ENCODE assay signal across 18 mouse cellular contexts in the genomic region with DNA sequence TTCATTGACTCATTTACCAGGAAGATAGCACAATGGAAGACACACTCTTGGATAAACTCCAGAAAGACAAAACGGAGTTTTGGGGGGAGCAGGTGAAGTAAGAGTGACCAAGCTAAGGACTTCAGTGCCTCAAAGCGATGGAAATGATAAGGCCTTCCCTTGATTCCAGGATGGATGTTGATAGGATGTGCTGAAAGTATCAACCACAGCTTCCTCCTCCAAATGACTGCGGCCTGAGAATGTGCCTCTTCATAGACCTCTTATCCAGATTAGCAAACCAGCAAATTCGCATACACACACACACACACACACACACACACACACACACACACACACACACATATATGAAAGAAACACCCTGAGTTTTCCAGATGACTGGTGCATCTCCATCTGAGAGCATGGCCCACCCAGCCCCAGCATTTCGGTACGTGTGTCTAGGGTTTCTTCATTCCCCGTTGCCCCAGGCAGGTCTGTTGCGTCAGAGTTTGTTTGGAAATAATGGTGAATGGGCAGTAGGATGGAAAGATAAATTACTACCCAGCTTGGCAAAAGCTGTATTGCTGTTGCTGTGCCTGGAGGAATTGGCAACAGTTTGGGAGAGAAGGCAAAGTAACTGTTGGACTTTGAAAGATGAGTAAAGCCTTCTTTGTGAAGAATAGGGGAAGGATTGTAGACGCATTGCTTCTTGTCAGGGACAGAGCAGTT. TPM values are rescaled to one million over a fixed set of nuclear protein-coding genes. Genes with fewer than 3 reads are reported as not detected.
DNase-seq lines count a peak whose midpoint lies in the region; ATAC-seq and TF ChIP-seq lines count a peak whose summit lies in the region.
"Had no signal": no experiment of that assay in that cellular context is flagged by ENCODE, and none has a peak within 500 bp of the region (broad histone marks: within the 10 kb centered on the region; RNA-seq: fewer than 3 reads in every experiment).

No protein-coding gene starts in this region.

- H3K79me2 ChIP-seq in liver, adult 2 months (ENCODE audit: control insufficient read depth, insufficient read depth, low read length), result no peaks in the 10 kb centered on the region

- no peak for TF ChIP-seq POLR2A in liver, adult 2 months (IDR thresholded peaks at IDR 0.05; ENCODE audit: extremely low read depth, insufficient read depth, low read length)
- no peak for TF ChIP-seq POLR2A in ES-Bruce4 (IDR thresholded peaks at IDR 0.05; ENCODE audit: insufficient read depth, low read length)

- TF ChIP-seq EP300 in ES-Bruce4 (IDR thresholded peaks at IDR 0.05; ENCODE audit: insufficient read depth, low read depth, low read length), result no peak

- H3K4me2 ChIP-seq in midbrain, embryonic 13.5 days (replicated peaks), result no peak overlapping the region
- H3K4me2 ChIP-seq: embryonic facial prominence, embryonic 12.5 days; limb, embryonic 13.5 days; lung, embryonic 15.5 days; neural tube, embryonic 15.5 days had no signal

- no peaks in the 10 kb centered on the region for H3K27me3 ChIP-seq in liver, adult 2 months (ENCODE audit: control insufficient read depth, insufficient read depth, low read length)
- H3K27me3 ChIP-seq in ES-Bruce4 (ENCODE audit: control insufficient read depth, insufficient read depth, low read length, poor library complexity, severe bottlenecking) (no peaks in the 10 kb centered on the region), Patski (no peaks in the 10 kb centered on the region)
- peaks cover 16% of the 10 kb centered on the region for H3K27me3 ChIP-seq in midbrain, embryonic 13.5 days
- H3K27me3 ChIP-seq: embryonic facial prominence, embryonic 12.5 days; lung, embryonic 15.5 days; megakaryocyte, embryonic 14.5 days; neural tube, embryonic 15.5 days had no signal

- no peak overlapping the region for H3K9ac ChIP-seq in liver, adult 2 months (ENCODE audit: low read depth, low read length)
- H3K9ac ChIP-seq in ES-Bruce4 (ENCODE audit: low read depth, poor library complexity, severe bottlenecking), result no peak overlapping the region
- H3K9ac ChIP-seq in midbrain, embryonic 13.5 days (replicated peaks), result no peak overlapping the region
- H3K9ac ChIP-seq: embryonic facial prominence, embryonic 12.5 days; limb, embryonic 13.5 days; lung, embryonic 15.5 days; neural tube, embryonic 15.5 days had no signal

- no peak for TF ChIP-seq CTCF in liver, adult 2 months (IDR thresholded peaks at IDR 0.05; ENCODE audit: low read depth, low read length)
- TF ChIP-seq CTCF in ES-Bruce4 (IDR thresholded peaks at IDR 0.05; ENCODE audit: low read depth, low read length) (no peak), Patski (IDR thresholded peaks at IDR 0.05) (no peak)

- H3K36me3 ChIP-seq in liver, adult 2 months (ENCODE audit: control insufficient read depth, insufficient read depth, low read length), result no peaks in the 10 kb centered on the region
- no peaks in the 10 kb centered on the region for H3K36me3 ChIP-seq in ES-Bruce4 (ENCODE audit: control insufficient read depth, insufficient read depth, low read length, poor library complexity, severe bottlenecking)
- no peaks in the 10 kb centered on the region for H3K36me3 ChIP-seq in midbrain, embryonic 13.5 days
- H3K36me3 ChIP-seq: embryonic facial prominence, embryonic 12.5 days; heart, embryonic 10.5 days; limb, embryonic 13.5 days; neural tube, embryonic 15.5 days had no signal

- H3K9me3 ChIP-seq in ES-Bruce4 (replicated peaks; ENCODE audit: control insufficient read depth, insufficient read depth, low read length, poor library complexity, severe bottlenecking), result no peaks in the 10 kb centered on the region
- H3K9me3 ChIP-seq in midbrain, embryonic 13.5 days, result no peaks in the 10 kb centered on the region
- H3K9me3 ChIP-seq: embryonic facial prominence, embryonic 12.5 days; heart, embryonic 10.5 days; limb, embryonic 13.5 days; lung, embryonic 15.5 days; megakaryocyte, embryonic 14.5 days; neural tube, embryonic 15.5 days had no signal

- peaks cover 10% of the 10 kb centered on the region for H3K4me1 ChIP-seq in liver, adult 2 months (ENCODE audit: control insufficient read depth, insufficient read depth, low read length)
- peaks cover 3% of the 10 kb centered on the region for H3K4me1 ChIP-seq in ES-Bruce4 (ENCODE audit: control insufficient read depth, insufficient read depth, low read length)
- peaks cover 5% of the 10 kb centered on the region for H3K4me1 ChIP-seq in midbrain, embryonic 13.5 days (replicated peaks)
- H3K4me1 ChIP-seq: limb, embryonic 13.5 days had no signal

- 40% methylated on average over 9 of the region's 9 CpGs for WGBS in liver, adult 2 months
- WGBS in midbrain, embryonic 13.5 days, result 85% methylated on average over 9 of the region's 9 CpGs

- H3K27ac ChIP-seq in liver, adult 2 months (replicated peaks; ENCODE audit: insufficient read depth, low read depth, low read length), result no peak overlapping the region
- peak overlapping the region; percentile 94 for H3K27ac ChIP-seq in ES-Bruce4 (ENCODE audit: insufficient read depth, low read length)
- no peak overlapping the region for H3K27ac ChIP-seq in midbrain, embryonic 13.5 days
- H3K27ac ChIP-seq: embryonic facial prominence, embryonic 12.5 days; heart, embryonic 10.5 days; hindbrain, postnatal 0 days; limb, embryonic 13.5 days; lung, embryonic 15.5 days; neural tube, embryonic 15.5 days had no signal

- ATAC-seq in Patski, result peak; percentile 40
- ATAC-seq in midbrain, embryonic 13.5 days, result no peak
- ATAC-seq: hindbrain, postnatal 0 days had no signal

- CTCF ChIA-PET in Patski (lab: Charles Lee), result interaction anchor here (0.8 to 1.2 kb wide), 3 partner anchors 60 to 131 kb away, joined by 3 to 4 read pairs (median 4); no protein-coding TSS in a partner anchor

- POLR2A ChIA-PET in Patski (lab: Charles Lee), result interaction anchor here (1.4 kb wide), 1 partner anchor 9 kb away, joined by 6 read pairs; a partner anchor contains a TSS

- in situ Hi-C loops in Patski (cut with MboI; ENCODE audit: low pct_unique_long_range_greater_than_20kb), result loop anchor here (5.0 kb wide), 1 partner anchor 60 kb away; no protein-coding TSS in a partner anchor

- no peak overlapping the region for H3K4me3 ChIP-seq in liver, adult 2 months (ENCODE audit: insufficient read depth, low read depth, low read length)
- no peak overlapping the region for H3K4me3 ChIP-seq in ES-Bruce4 (ENCODE audit: low read depth, low read length)
- no peak overlapping the region for H3K4me3 ChIP-seq in midbrain, embryonic 13.5 days (replicated peaks)
- H3K4me3 ChIP-seq: embryonic facial prominence, embryonic 12.5 days; heart, embryonic 10.5 days; limb, embryonic 13.5 days; lung, embryonic 15.5 days; neural tube, embryonic 15.5 days had no signal

- DNase-seq in liver, adult 2 months (ENCODE audit: extremely low read depth, low read depth, low spot score), result peak; percentile 94
- DNase-seq in liver (no peak), Patski (ENCODE audit: low read depth, low spot score) (no peak)
- DNase-seq in gonadal fat pad, adult 2 months (ENCODE audit: low read depth), result peak; percentile 94
- DNase-seq in thymus, postnatal 36 days, result no peak
- no peak for DNase-seq in neural tube, embryonic 10.5 days (ENCODE audit: extremely low spot score, low spot score)
- DNase-seq: cerebellum, adult 2 months; heart, postnatal 10 days; kidney, adult 18-20 months had no signal

RNA-seq across cellular contexts. Expression of a gene that starts 9.7 kb away (rescaled TPM):
- 5.3 and 7.1 TPM in 2 replicates for total RNA-seq in liver, adult 2 months (2014; rRNA removed)
- 13.1 and 15.5 TPM in 2 replicates for polyA plus RNA-seq in liver, adult 2 months (2012; rRNA removed)
- polyA plus RNA-seq in ES-Bruce4 (2011; ENCODE audit: insufficient read depth, insufficient read length, low read depth, missing spikeins) (89.5 and 90.3 TPM in 2 replicates), Patski (2021) (138 TPM)
- 25.9 and 31.7 TPM in 2 replicates for polyA plus RNA-seq in gonadal fat pad, adult 2 months (2012; rRNA removed)
- 18.6 and 21.1 TPM in 2 replicates for polyA plus RNA-seq in midbrain, embryonic 13.5 days (2015; fragmentation: Nextera tagmentation; extraction: Ambion mirVana)

Comparison
In these comparisons a context has a peak if more than half of its experiments do, and no peak if none do; other contexts are left out.
1. DNase-seq: peak in liver, adult 2 months (single experiment) and gonadal fat pad, adult 2 months (single experiment); none in liver (single experiment), Patski (single experiment), thymus, postnatal 36 days (0 of 2) and neural tube, embryonic 10.5 days (single experiment).